Mouse (Mus musculus): ENCODE results near the gene Rwdd3. TPM values are rescaled to one million over a fixed set of nuclear protein-coding genes. Genes with fewer than 3 reads are reported as not detected.

The Rwdd3 gene
- polyA plus RNA-seq, 1 experiment from 2014 or later, result 4.4 TPM

DNA sequence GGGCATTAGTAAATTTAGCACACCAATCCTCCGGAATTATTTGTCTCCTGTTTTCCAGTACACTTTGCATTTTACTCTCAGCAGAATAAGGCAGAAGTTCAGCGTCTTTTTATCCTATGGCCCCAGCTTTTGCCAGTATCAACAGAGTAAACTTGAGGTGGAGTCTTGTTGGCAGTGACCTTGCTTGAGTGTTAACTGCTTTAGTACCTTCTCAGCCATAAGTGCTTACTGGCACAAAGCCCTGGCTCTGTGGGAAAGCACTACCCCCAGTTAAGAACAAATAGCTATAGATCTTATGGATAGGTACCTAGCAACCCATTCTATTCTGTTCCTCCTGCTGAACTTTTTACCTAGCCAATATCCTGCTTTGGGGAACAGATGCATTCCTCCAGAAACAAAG lies 17.7 kb upstream of the Rwdd3 start:
- Histone ChIP-seq H3K4me2 (no peak overlapping the region), H3K27ac (ENCODE audit: low read depth, low read length) (no peak overlapping the region), H3K36me3 (ENCODE audit: control insufficient read depth, insufficient read depth, low read length) (no peaks in the 10 kb centered on the region), H3K27me3 (ENCODE audit: control insufficient read depth, insufficient read depth, low read length) (no peaks in the 10 kb centered on the region), H3K4me1 (ENCODE audit: control insufficient read depth, insufficient read depth, low read length) (peaks cover 3% of the 10 kb centered on the region; the same call in 1 of the 2 replicates), H3K9ac (ENCODE audit: low read depth, low read length) (no peak overlapping the region), H3K9me3 (replicated peaks; ENCODE audit: control insufficient read depth, low read length) (no peaks in the 10 kb centered on the region), H3K4me3 (ENCODE audit: low read depth, low read length) (no peak overlapping the region)
- 81% methylated on average over 2 of the region's 2 CpGs for WGBS (ENCODE audit: insufficient replicate concordance)
- ATAC-seq (replicated peaks; ENCODE audit: insufficient number of reproducible peaks, low FRiP score, low TSS enrichment), result no peak

DNA sequence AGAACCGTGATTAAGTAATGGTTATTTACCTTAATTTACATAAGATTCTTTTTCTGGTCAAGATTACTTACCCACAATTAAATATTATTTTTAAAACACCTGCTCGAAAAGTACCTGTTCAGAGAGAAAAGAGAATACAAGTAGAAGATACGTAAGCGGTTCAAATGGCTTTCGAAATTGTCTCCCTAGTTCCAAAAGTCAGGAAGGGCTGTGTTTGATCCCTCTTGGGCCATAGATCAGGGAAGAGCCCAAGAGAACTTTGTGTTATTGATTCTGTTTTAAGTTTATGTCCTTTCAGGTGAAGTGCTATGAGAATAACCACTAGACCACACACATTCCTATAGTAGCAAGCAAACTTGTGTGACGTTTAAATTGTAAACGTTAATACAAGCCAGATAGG lies 16.0 kb upstream of the Rwdd3 start:
- no peak for ATAC-seq (replicated peaks; ENCODE audit: insufficient number of reproducible peaks, low FRiP score, low TSS enrichment)
- no peak overlapping the region for H3K9ac ChIP-seq (ENCODE audit: low read depth, low read length)
- no peaks in the 10 kb centered on the region for H3K36me3 ChIP-seq (ENCODE audit: control insufficient read depth, insufficient read depth, low read length)
- no peaks in the 10 kb centered on the region for H3K27me3 ChIP-seq (ENCODE audit: control insufficient read depth, insufficient read depth, low read length)
- no peak overlapping the region for H3K4me3 ChIP-seq (ENCODE audit: low read depth, low read length)
- 86% methylated on average over 7 of the region's 7 CpGs for WGBS (ENCODE audit: insufficient replicate concordance)
- H3K4me2 ChIP-seq, result no peak overlapping the region
- H3K9me3 ChIP-seq (replicated peaks; ENCODE audit: control insufficient read depth, low read length), result no peaks in the 10 kb centered on the region
- H3K4me1 ChIP-seq (ENCODE audit: control insufficient read depth, insufficient read depth, low read length), result peaks cover 7% of the 10 kb centered on the region; the same call in 1 of the 2 replicates
- H3K27ac ChIP-seq (ENCODE audit: low read depth, low read length), result no peak overlapping the region

DNA sequence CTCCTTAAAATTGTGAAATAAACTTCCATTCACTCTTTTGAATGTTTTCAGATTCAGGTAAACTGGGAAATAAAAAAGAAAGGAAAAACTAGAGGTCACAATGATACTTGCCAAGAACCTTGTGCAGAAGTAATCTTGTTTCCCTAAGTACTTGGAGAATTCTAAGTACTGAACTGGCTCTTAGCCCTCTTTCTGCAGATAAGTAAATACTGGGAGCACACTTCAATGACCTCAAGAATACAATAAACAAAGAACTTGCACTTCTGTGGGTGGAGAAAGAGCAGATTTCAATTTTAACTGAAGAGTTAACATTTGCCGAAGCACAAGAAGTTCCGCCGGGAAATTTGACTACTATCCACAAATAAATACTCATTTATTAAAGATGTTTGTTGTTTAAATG lies 15.4 kb upstream of the Rwdd3 start:
- ATAC-seq (replicated peaks; ENCODE audit: insufficient number of reproducible peaks, low FRiP score, low TSS enrichment), result no peak
- H3K9me3 ChIP-seq (replicated peaks; ENCODE audit: control insufficient read depth, low read length), result no peaks in the 10 kb centered on the region
- no peak overlapping the region for H3K4me2 ChIP-seq
- no peaks in the 10 kb centered on the region for H3K27me3 ChIP-seq (ENCODE audit: control insufficient read depth, insufficient read depth, low read length)
- H3K4me3 ChIP-seq (ENCODE audit: low read depth, low read length), result no peak overlapping the region
- no peaks in the 10 kb centered on the region for H3K36me3 ChIP-seq (ENCODE audit: control insufficient read depth, insufficient read depth, low read length)
- H3K9ac ChIP-seq (ENCODE audit: low read depth, low read length), result no peak overlapping the region
- H3K4me1 ChIP-seq (ENCODE audit: control insufficient read depth, insufficient read depth, low read length), result peaks cover 7% of the 10 kb centered on the region; the same call in 1 of the 2 replicates
- no peak overlapping the region for H3K27ac ChIP-seq (ENCODE audit: low read depth, low read length)
- 81% methylated on average over 3 of the region's 3 CpGs for WGBS (ENCODE audit: insufficient replicate concordance)

DNA sequence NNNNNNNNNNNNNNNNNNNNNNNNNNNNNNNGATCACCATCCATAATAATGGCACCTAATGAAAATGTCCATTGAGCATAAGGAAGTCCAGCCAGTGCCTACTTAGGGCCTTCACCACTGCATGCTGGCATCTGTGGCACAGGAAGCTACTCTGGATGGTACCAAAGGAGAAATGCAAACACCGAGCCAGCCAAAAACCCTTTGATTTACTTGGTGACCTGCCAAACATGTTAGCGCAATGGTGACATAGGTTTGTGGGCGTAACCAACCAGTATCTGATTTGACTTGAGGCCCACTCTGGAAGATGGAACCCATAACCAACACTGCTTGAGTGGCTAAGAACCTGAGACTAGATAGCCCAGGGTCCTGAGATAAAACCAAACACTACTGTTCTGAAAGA lies 13.7 kb upstream of the Rwdd3 start:
- Histone ChIP-seq H3K27me3 (ENCODE audit: control insufficient read depth, insufficient read depth, low read length) (no peaks in the 10 kb centered on the region), H3K9me3 (replicated peaks; ENCODE audit: control insufficient read depth, low read length) (no peaks in the 10 kb centered on the region), H3K27ac (ENCODE audit: low read depth, low read length) (no peak overlapping the region), H3K4me2 (no peak overlapping the region), H3K9ac (ENCODE audit: low read depth, low read length) (no peak overlapping the region), H3K4me3 (ENCODE audit: low read depth, low read length) (no peak overlapping the region), H3K4me1 (ENCODE audit: control insufficient read depth, insufficient read depth, low read length) (peaks cover 7% of the 10 kb centered on the region; the same call in 1 of the 2 replicates), H3K36me3 (ENCODE audit: control insufficient read depth, insufficient read depth, low read length) (no peaks in the 10 kb centered on the region)
- ATAC-seq (replicated peaks; ENCODE audit: insufficient number of reproducible peaks, low FRiP score, low TSS enrichment), result no peak
- 85% methylated on average over 3 of the region's 3 CpGs for WGBS (ENCODE audit: insufficient replicate concordance)

DNA sequence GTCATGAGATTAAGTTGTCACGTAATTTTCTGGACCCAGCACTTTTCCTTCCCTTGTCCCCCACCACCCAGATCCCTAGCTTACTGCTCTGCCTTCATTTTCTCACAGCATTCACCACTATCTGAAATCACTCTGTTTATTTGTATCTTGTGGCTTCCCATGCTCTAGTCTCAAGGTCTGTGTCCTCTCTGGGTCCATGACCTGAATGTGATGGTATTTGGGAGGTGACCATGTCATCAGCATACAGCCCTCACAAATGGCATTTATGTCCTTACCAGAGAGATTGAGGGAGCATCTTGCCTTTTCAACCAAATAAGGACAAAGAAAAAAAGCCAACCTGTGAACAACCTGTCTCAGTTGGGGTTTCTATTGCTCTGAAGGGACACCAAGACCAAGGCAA lies 4.5 kb upstream of the Rwdd3 start:
- WGBS (ENCODE audit: insufficient replicate concordance), result 90% methylated on average over 1 of the region's 1 CpGs
- H3K9ac ChIP-seq (ENCODE audit: low read depth, low read length), result no peak overlapping the region
- H3K36me3 ChIP-seq (ENCODE audit: control insufficient read depth, insufficient read depth, low read length), result no peaks in the 10 kb centered on the region
- no peak overlapping the region for H3K4me2 ChIP-seq
- H3K9me3 ChIP-seq (replicated peaks; ENCODE audit: control insufficient read depth, low read length), result no peaks in the 10 kb centered on the region
- H3K27me3 ChIP-seq (ENCODE audit: control insufficient read depth, insufficient read depth, low read length), result no peaks in the 10 kb centered on the region
- no peaks in the 10 kb centered on the region for H3K4me1 ChIP-seq (ENCODE audit: control insufficient read depth, insufficient read depth, low read length)
- H3K27ac ChIP-seq (ENCODE audit: low read depth, low read length), result no peak overlapping the region
- no peak overlapping the region for H3K4me3 ChIP-seq (ENCODE audit: low read depth, low read length)
- no peak for ATAC-seq (replicated peaks; ENCODE audit: insufficient number of reproducible peaks, low FRiP score, low TSS enrichment)

DNA sequence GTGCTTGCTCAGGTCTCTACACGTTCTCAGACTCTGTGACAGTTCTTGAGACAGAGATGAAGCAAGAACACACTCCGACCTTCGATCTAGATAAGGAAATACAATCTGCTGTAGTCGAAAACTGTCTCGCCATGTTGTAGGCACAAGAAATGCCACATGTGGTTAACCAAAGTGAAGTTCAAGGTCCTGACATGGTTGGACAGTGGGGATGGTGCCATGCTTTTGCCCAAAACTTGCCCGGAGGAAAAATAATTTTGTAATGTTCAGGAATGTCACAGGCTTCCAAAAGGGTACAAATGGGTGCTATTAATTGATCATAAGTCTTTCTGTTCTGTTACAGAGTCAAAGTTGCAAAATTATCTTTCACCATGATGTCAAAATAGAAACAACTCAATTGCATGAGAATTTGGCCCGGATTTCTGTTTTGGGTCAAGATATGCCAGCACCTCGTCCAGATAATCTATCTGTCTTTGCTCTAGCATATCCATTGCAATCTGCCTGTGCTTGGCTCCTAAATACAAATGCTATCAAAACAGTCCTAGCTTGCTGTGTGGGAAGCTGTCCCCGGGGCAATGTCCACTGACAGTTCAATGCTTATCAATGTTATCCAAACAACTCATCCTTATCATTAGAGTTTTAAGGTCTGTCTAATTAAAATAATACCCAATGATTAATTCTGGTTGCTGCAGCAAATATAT lies 2.9 kb upstream of the Rwdd3 start:
- ATAC-seq (replicated peaks; ENCODE audit: insufficient number of reproducible peaks, low FRiP score, low TSS enrichment), result no peak
- Histone ChIP-seq H3K27me3 (ENCODE audit: control insufficient read depth, insufficient read depth, low read length) (no peaks in the 10 kb centered on the region), H3K27ac (ENCODE audit: low read depth, low read length) (no peak overlapping the region), H3K36me3 (ENCODE audit: control insufficient read depth, insufficient read depth, low read length) (no peaks in the 10 kb centered on the region), H3K9ac (ENCODE audit: low read depth, low read length) (no peak overlapping the region), H3K4me2 (no peak overlapping the region), H3K4me1 (ENCODE audit: control insufficient read depth, insufficient read depth, low read length) (no peaks in the 10 kb centered on the region), H3K4me3 (ENCODE audit: low read depth, low read length) (no peak overlapping the region), H3K9me3 (replicated peaks; ENCODE audit: control insufficient read depth, low read length) (no peaks in the 10 kb centered on the region)
- 54% methylated on average over 9 of the region's 9 CpGs for WGBS (ENCODE audit: insufficient replicate concordance)

DNA sequence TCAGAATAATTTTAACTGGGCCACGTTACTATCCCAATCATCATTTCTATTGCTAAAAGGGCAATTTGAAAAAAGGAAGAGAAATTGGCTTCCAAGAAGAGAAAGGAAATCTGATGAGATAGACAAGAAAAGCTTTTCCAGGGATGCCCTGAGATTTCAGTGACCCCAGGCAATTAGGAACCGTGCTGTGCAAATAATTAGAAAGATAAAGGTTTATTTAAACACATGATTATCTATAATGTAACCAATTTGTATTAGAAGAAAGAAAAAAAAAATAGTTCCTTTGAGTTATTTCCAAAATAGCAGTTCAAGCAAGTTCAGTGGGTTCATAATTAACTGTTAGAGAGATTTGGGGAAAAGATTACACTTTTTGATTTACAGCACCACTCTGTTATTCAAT lies 1.2 kb upstream of the Rwdd3 start:
- H3K36me3 ChIP-seq (ENCODE audit: control insufficient read depth, insufficient read depth, low read length), result no peaks in the 10 kb centered on the region
- 80% methylated on average over 2 of the region's 2 CpGs for WGBS (ENCODE audit: insufficient replicate concordance)

DNA sequence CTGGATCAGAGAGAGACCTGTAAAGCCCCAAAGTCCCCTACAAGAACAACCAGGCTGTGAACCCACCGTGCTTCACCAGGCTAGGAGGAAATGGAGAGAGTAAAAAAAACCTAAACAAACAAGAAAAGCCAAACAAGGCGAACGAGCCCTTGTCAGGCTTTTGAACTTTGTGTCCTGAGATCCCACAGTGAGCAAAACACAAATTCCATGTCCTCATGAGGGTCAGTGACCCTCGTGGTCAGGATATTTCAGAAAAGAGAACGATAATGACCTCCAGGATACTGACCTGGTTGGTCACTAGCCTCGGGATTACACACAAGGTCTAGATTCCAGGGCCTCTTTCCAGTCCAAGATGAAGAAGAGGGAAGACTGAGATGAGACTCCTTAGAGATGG lies 374 bp upstream of the Rwdd3 start:
- Histone ChIP-seq H3K9me3 (replicated peaks; ENCODE audit: control insufficient read depth, low read length) (no peaks in the 10 kb centered on the region), H3K4me2 (peak overlapping the region; percentile 87), H3K4me1 (ENCODE audit: control insufficient read depth, insufficient read depth, low read length) (no peaks in the 10 kb centered on the region), H3K36me3 (ENCODE audit: control insufficient read depth, insufficient read depth, low read length) (no peaks in the 10 kb centered on the region), H3K4me3 (ENCODE audit: low read depth, low read length) (peak overlapping the region; percentile 75), H3K27me3 (ENCODE audit: control insufficient read depth, insufficient read depth, low read length) (no peaks in the 10 kb centered on the region), H3K9ac (ENCODE audit: low read depth, low read length) (peak overlapping the region; percentile 39; the same call in 1 of the 2 replicates), H3K27ac (ENCODE audit: low read depth, low read length) (no peak overlapping the region)
- 43% methylated on average over 6 of the region's 6 CpGs for WGBS (ENCODE audit: insufficient replicate concordance)
- ATAC-seq (replicated peaks; ENCODE audit: insufficient number of reproducible peaks, low FRiP score, low TSS enrichment), result no peak

More for the DNA sequence above, 1.2 kb upstream of the Rwdd3 start:
- ATAC-seq (replicated peaks; ENCODE audit: insufficient number of reproducible peaks, low FRiP score, low TSS enrichment), result no peak
- Histone ChIP-seq H3K27ac (ENCODE audit: low read depth, low read length) (no peak overlapping the region), H3K4me2 (no peak overlapping the region), H3K9ac (ENCODE audit: low read depth, low read length) (no peak overlapping the region), H3K4me1 (ENCODE audit: control insufficient read depth, insufficient read depth, low read length) (no peaks in the 10 kb centered on the region), H3K4me3 (ENCODE audit: low read depth, low read length) (no peak overlapping the region), H3K27me3 (ENCODE audit: control insufficient read depth, insufficient read depth, low read length) (no peaks in the 10 kb centered on the region), H3K9me3 (replicated peaks; ENCODE audit: control insufficient read depth, low read length) (no peaks in the 10 kb centered on the region)

DNA sequence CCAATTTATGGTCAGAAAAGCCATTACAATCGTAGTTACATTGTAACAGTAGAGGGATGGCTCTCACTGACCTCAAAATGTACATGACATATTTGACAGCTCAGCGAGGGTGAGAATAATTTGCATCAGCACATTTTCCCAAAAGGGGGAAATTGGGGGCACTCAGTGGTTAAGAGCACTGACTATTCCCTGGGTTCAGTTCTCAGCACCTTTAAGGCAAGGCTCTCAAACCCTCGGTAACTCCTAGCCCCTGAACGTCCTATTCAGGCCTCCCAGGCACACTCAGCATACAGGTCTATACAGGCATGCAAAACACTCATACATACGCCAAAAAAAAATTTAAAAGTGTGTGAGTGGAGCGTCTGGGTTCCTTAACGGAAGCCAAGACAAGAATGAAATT lies 864 bp downstream of the Rwdd3 start:
- no peaks in the 10 kb centered on the region for H3K4me1 ChIP-seq (ENCODE audit: control insufficient read depth, insufficient read depth, low read length)
- no peaks in the 10 kb centered on the region for H3K36me3 ChIP-seq (ENCODE audit: control insufficient read depth, insufficient read depth, low read length)
- H3K9me3 ChIP-seq (replicated peaks; ENCODE audit: control insufficient read depth, low read length), result no peaks in the 10 kb centered on the region
- no peak overlapping the region for H3K9ac ChIP-seq (ENCODE audit: low read depth, low read length)
- WGBS (ENCODE audit: insufficient replicate concordance), result 57% methylated on average over 7 of the region's 7 CpGs
- ATAC-seq (replicated peaks; ENCODE audit: insufficient number of reproducible peaks, low FRiP score, low TSS enrichment), result no peak
- peak overlapping the region; percentile 87 for H3K4me2 ChIP-seq
- H3K27ac ChIP-seq (ENCODE audit: low read depth, low read length), result no peak overlapping the region
- peak overlapping the region; percentile 75; the same call in 1 of the 2 replicates for H3K4me3 ChIP-seq (ENCODE audit: low read depth, low read length)
- H3K27me3 ChIP-seq (ENCODE audit: control insufficient read depth, insufficient read depth, low read length), result no peaks in the 10 kb centered on the region
